Mouse (Mus musculus) liver, embryonic 13.5 days (tissue): ENCODE data around the gene Lsp1. TPM values are rescaled to one million over a fixed set of nuclear protein-coding genes. Genes with fewer than 3 reads are reported as not detected.

Experiments
- ATAC-seq: fragments of 200-750 bp; cut with Nextera tagmentation; 2 replicates; pipeline ENCODE4 v1.8.0; 2017; ENCODE audit warnings: low read depth, mild to moderate bottlenecking, moderate number of reproducible peaks, moderate library complexity
- DNase-seq: peaks from one replicate; pipeline ENCODE4 v3.0.0; 2022
- H3K27ac ChIP-seq: fragments of 300-500 bp; sonication (generic); 2 replicates; pipeline ENCODE4 v1.5.1; 2015; ENCODE audit warnings: moderate library complexity, mild to moderate bottlenecking, inconsistent platforms
- H3K27me3 ChIP-seq: fragments of 300-500 bp; sonication (generic); 2 replicates; pipeline ENCODE4 v1.6.1; 2015; ENCODE audit warnings: mild to moderate bottlenecking, inconsistent platforms
- H3K36me3 ChIP-seq: fragments of 300-500 bp; sonication (generic); 2 replicates; pipeline ENCODE4 v1.6.1; 2015; ENCODE audit warnings: mild to moderate bottlenecking, inconsistent platforms
- H3K4me1 ChIP-seq: fragments of 300-500 bp; sonication (generic); replicated peaks from 2 replicates; pipeline ENCODE4 v1.6.1; 2015; ENCODE audit warnings: inconsistent platforms
- H3K4me2 ChIP-seq: fragments of 300-500 bp; sonication (generic); 2 replicates; pipeline ENCODE4 v1.6.1; 2015; ENCODE audit warnings: inconsistent platforms, mild to moderate bottlenecking, moderate library complexity
- H3K4me3 ChIP-seq: fragments of 300-500 bp; sonication (generic); replicated peaks from 2 replicates; pipeline ENCODE4 v1.5.1; 2015; ENCODE audit warnings: mild to moderate bottlenecking, inconsistent platforms
- H3K9ac ChIP-seq: fragments of 300-500 bp; sonication (generic); 2 replicates; pipeline ENCODE4 v1.6.1; 2015; ENCODE audit warnings: mild to moderate bottlenecking, inconsistent platforms
- H3K9me3 ChIP-seq: fragments of 300-500 bp; sonication (generic); replicated peaks from 2 replicates; pipeline ENCODE4 v1.6.1; 2016; ENCODE audit warnings: inconsistent platforms
- WGBS: fragments of 180-500 bp; shearing (Covaris S2); methylation state at CpG from one replicate; pipeline ENCODE4 v1.1.7; 2015; ENCODE audit not compliant: insufficient replicate concordance; 5-methylcytosine and 5-hydroxymethylcytosine counted together
- polyA plus RNA-seq: library from polyadenylated mRNA; unstranded; fragments of >200 nt; fragmentation: Nextera tagmentation; extraction: Ambion mirVana; gene quantifications from 2 replicates; pipeline ENCODE4 v1.2.1, GENCODE M21; 2015

Gene Lsp1
- polyA plus RNA-seq, 1 experiment from 2014 or later: 15.5 TPM

DNA sequence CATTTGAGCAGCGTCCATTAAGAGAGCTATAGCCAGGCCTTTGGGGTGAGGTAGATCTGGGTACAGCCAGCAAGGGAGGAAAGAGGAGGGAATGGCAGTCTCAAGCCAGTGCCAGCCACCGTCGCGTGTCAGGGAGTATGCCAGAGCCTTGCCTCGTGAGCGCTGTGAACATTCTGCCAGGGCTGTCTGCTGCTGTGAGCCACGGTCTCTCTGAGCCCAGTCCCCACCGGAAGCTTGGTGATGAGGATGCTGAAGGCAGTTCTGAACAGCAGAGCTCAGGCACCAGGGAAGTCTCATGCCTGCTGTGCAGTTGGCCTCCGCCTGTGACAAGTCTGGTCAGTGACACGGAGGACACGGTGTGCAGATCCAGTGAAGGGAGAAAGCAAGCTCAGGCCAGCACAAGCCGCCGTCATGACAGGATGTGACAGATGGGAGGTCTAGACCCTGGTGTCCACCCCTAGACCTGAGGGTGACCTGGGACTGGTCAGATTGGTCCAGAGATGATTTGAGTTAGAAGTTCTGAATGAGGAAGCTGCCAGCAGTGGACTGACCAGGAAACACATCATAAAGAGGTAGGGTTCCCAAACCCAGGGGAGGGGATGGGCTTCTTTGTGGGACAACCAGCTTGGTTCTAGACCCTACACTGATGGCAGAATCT, 16.3 kb downstream of the Lsp1 start:
- Histone ChIP-seq H3K36me3 (no peaks in the 10 kb centered on the region), H3K4me2 (no peak overlapping the region)

DNA sequence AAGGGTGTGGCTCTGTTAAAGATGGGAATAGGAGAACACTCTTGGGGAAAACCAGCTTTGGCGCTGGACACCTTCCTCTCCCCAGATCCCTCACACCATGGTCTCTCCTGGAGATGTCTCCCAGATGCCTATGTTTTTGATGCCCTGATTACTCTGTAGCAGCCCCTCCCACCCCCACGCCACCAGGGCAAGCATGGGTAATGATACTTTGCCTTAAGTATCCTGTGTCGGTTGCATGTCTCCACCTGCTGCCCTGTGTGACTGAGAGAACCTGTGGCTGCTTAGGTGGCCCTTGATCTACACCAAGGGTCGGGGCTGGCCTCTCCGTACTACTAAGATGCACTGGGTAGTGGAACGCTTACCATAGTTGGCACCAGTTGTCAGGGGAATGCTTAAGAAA, 17.4 kb downstream of the Lsp1 start:
- Histone ChIP-seq H3K27ac (no peak overlapping the region), H3K9ac (no peak overlapping the region), H3K9me3 (no peaks in the 10 kb centered on the region), H3K27me3 (peaks cover 1% of the 10 kb centered on the region; the same call in 1 of the 2 replicates), H3K36me3 (no peaks in the 10 kb centered on the region), H3K4me3 (no peak overlapping the region), H3K4me2 (no peak overlapping the region), H3K4me1 (peaks cover 16% of the 10 kb centered on the region)
- 68% methylated on average over 6 of the region's 6 CpGs for WGBS
- DNase-seq (no peak), ATAC-seq (no peak)

More for the DNA sequence above, 16.3 kb downstream of the Lsp1 start:
- Histone ChIP-seq H3K9ac (no peak overlapping the region), H3K9me3 (no peaks in the 10 kb centered on the region), H3K27me3 (no peaks in the 10 kb centered on the region; the same call in 1 of the 2 replicates), H3K4me1 (peaks cover 14% of the 10 kb centered on the region), H3K27ac (no peak overlapping the region), H3K4me3 (no peak overlapping the region)
- 70% methylated on average over 13 of the region's 13 CpGs for WGBS
- DNase-seq (no peak), ATAC-seq (no peak)

DNA sequence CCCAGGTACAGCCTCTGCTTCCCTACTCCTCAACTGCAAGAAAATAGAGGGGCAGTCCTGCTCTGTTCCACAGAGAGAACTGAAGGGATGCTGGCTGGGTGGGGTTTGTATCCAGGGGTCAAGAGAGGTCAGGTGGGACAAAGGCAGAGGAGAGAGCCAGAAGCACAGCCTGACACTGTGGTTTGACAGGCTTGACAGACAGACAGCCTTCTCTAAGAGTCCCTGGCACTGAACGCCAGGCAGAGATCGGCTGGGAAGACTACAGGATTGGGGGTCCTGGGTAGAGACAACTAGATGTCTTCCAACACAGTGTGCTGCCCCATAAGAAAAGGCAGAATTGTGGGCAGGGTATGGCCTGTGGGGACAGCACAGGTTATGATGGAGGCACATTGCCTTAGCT, 18.0 kb downstream of the Lsp1 start:
- no peak for DNase-seq
- H3K4me3 ChIP-seq: no peak overlapping the region
- no peak overlapping the region for H3K9ac ChIP-seq
- no peak overlapping the region for H3K4me2 ChIP-seq
- no peak for ATAC-seq
- peaks cover 16% of the 10 kb centered on the region for H3K4me1 ChIP-seq
- no peak overlapping the region for H3K27ac ChIP-seq
- 63% methylated on average over 2 of the region's 2 CpGs for WGBS
- peaks cover 4% of the 10 kb centered on the region; the same call in 1 of the 2 replicates for H3K27me3 ChIP-seq
- H3K36me3 ChIP-seq: no peaks in the 10 kb centered on the region
- H3K9me3 ChIP-seq: no peaks in the 10 kb centered on the region

DNA sequence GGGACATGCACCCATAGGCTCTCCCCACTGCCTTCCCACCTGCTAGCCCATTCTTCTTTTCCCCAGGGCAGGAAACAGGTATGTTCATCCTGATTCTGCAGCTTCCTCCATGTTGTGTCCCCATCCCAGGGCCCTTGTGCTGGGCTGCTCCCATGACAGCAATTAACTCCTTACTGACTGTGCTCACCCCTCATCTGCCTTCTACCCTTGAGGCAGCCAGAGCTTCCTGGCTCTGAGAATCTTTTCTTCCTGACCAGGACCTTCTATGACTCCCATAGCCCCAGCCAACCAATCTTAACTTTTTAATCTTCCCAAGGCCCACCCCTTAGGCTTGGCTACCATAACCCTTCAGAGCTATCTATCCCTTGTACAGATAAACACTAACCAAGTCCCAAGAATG, 18.7 kb downstream of the Lsp1 start:
- no peak for ATAC-seq
- Histone ChIP-seq H3K27me3 (peaks cover 4% of the 10 kb centered on the region; the same call in 1 of the 2 replicates), H3K9me3 (no peaks in the 10 kb centered on the region), H3K4me1 (peaks cover 16% of the 10 kb centered on the region), H3K4me3 (no peak overlapping the region), H3K4me2 (no peak overlapping the region), H3K27ac (no peak overlapping the region), H3K36me3 (no peaks in the 10 kb centered on the region), H3K9ac (no peak overlapping the region)
- no peak for DNase-seq

DNA sequence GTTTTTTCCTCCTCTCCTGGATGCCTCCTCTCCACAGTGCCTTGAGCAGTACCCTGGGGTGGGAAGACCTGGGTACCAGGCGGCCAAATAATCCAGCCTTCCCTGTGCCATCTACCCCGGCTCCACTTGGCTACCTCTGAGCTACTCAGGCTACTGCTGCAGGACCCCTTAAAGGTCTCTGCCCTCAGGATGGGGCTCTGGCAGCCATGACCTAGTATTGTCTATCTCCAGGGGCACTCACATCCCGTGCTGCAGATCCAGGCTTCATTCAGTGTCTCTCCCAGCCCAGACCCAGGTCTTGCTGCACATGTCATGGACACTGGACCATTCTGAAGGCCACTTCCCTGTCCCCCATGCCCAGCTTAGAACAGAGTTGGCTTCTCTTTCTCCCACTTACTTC, 19.3 kb downstream of the Lsp1 start:
- Histone ChIP-seq H3K4me1 (peaks cover 16% of the 10 kb centered on the region), H3K27ac (no peak overlapping the region), H3K9ac (no peak overlapping the region)

DNA sequence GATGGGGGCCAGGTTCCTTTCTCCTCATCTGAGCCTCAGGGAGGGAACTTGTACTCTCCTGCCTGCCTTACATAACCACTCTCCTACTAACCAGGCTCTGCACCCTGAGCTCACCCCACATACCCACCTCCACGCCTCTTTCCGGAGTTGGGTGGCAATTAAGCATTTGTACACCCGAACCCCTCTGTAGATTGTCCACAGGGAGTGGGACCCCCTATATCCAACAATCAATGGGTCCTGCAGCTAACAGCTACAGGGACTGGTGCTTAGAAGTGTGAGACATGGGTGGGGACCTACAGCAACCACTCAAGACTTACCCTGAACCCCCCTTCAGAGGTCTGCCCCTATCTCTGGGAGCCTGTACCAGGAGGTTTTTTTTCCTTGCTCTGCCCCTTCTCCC, 20.1 kb downstream of the Lsp1 start:
- H3K4me2 ChIP-seq: no peak overlapping the region
- H3K4me3 ChIP-seq: no peak overlapping the region
- H3K4me1 ChIP-seq: peaks cover 16% of the 10 kb centered on the region
- H3K27ac ChIP-seq: peak overlapping the region; percentile 73; the same call in 1 of the 2 replicates
- ATAC-seq: no peak
- no peaks in the 10 kb centered on the region for H3K9me3 ChIP-seq
- peaks cover 6% of the 10 kb centered on the region; the same call in 1 of the 2 replicates for H3K27me3 ChIP-seq
- 60% methylated on average over 3 of the region's 3 CpGs for WGBS
- H3K9ac ChIP-seq: no peak overlapping the region
- H3K36me3 ChIP-seq: no peaks in the 10 kb centered on the region
- DNase-seq: no peak

More for the DNA sequence above, 19.3 kb downstream of the Lsp1 start:
- H3K9me3 ChIP-seq: no peaks in the 10 kb centered on the region
- no peaks in the 10 kb centered on the region for H3K36me3 ChIP-seq
- ATAC-seq (no peak), DNase-seq (no peak)
- no peak overlapping the region for H3K4me2 ChIP-seq
- peaks cover 4% of the 10 kb centered on the region; the same call in 1 of the 2 replicates for H3K27me3 ChIP-seq
- H3K4me3 ChIP-seq: no peak overlapping the region
- WGBS: 59% methylated on average over 3 of the region's 3 CpGs

DNA sequence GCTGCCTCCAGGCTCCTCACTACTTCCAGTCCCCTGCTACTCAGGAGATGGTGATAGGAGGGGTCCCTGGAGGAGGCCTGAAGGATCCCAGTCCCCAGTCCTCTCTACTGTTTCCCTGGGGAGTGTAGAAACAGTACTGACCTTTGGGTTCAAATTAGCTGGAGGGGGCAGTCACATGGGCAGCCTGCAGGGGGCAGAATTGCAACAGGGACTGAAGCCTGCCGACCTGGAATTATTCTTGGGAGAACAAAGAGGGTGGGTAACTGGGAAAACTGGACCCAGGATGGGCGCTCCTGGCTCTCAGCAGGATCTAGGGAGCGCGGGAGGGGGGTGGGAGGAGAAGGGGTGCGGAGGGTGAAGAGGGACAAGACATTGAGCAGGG, 20.6 kb downstream of the Lsp1 start:
- Histone ChIP-seq H3K4me1 (peaks cover 16% of the 10 kb centered on the region), H3K36me3 (no peaks in the 10 kb centered on the region), H3K27me3 (peaks cover 8% of the 10 kb centered on the region; the same call in 1 of the 2 replicates), H3K9ac (peak overlapping the region; percentile 39; the same call in 1 of the 2 replicates), H3K4me2 (peak overlapping the region; percentile 41), H3K27ac (peak overlapping the region; percentile 73), H3K9me3 (no peaks in the 10 kb centered on the region), H3K4me3 (no peak overlapping the region)
- 15% methylated on average over 5 of the region's 5 CpGs for WGBS
- DNase-seq (peak; percentile 30), ATAC-seq (peak; percentile 15; the same call in 1 of the 2 replicates)

DNA sequence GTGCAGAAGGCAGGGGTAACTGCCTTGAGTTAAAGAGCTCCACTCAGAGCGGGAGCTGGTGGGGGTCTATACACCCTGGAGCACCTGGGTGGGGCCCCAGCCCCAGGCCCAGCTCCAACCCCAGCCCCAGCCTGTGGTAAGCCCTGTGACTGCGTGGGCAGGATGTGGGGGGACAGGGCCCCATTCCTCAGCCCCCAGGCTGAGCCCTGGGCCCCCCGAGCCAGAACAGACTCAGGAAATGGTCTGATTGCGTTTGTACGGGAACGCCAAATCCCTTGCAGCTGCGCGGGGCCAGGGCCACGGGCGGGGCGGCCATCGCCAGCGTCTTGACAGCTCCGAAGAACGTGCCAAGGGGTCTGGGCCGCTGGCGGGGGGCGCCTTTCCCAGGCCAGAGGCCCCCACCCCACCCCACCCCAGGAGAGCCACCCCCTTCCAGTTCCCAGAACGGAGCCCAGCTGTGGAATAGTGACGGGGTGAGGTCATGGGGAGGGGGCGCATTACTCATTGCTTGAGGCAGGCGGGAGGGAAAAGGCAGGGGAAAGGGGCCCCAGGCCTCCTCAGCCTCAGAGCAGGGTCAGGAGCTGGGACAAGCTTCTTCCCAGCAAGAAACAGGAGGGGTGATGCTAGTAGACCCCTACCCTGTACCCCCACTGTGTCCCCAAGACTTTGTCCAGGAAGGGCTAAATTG, 21.1 kb downstream of the Lsp1 start:
- Histone ChIP-seq H3K4me3 (no peak overlapping the region), H3K4me1 (peaks cover 16% of the 10 kb centered on the region), H3K9ac (peak overlapping the region; percentile 39; the same call in 1 of the 2 replicates), H3K9me3 (no peaks in the 10 kb centered on the region), H3K36me3 (no peaks in the 10 kb centered on the region), H3K27me3 (peaks cover 8% of the 10 kb centered on the region; the same call in 1 of the 2 replicates), H3K4me2 (peak overlapping the region; percentile 41), H3K27ac (peak overlapping the region; percentile 73)
- DNase-seq: no peak
- peak; percentile 24 for ATAC-seq
- WGBS: 11% methylated on average over 22 of the region's 22 CpGs

DNA sequence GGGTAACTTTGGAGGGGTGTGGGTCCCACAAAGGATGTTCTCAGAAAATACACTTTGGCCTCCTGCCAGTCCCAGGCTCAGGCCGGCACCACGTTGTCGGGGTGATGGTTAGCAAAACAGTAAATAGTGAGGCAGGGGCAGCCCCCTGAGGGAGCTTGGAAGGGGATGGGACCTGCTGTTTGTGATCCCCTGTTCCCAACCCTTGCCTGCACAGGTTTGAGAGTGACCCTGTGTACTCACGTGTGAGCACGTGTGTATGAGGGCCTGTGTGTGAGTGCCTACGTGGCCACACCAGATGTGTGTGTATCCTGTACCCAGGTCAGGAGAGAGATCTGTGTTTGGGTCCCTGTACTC, 21.6 kb downstream of the Lsp1 start:
- ATAC-seq: 0 out of 2 replicates have a peak, but pooled peaks have one; percentile 14
- Histone ChIP-seq H3K4me1 (peaks cover 16% of the 10 kb centered on the region), H3K9me3 (no peaks in the 10 kb centered on the region)

DNA sequence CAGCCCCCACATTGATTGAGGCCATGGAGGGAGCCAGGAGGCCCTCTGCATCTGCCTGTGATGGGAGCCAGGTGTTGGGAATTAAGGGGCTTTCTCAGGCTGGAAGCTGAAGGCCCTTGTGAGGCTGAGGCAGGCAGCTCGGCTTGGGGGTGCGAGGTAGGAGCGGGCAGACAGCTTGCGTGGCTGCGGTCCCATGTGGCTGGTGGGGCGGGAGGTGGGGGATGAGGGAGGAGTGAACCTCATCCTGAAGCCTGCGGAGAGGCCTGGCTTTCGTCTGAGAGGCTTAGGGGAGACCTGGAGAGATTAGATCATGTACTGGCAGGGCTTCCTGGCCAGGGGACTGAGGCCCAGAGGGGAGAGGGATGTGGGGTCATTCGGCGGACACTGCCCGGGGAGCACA, 22.5 kb downstream of the Lsp1 start:
- peaks cover 8% of the 10 kb centered on the region; the same call in 1 of the 2 replicates for H3K27me3 ChIP-seq
- no peak for DNase-seq
- no peaks in the 10 kb centered on the region for H3K9me3 ChIP-seq
- H3K9ac ChIP-seq: no peak overlapping the region
- WGBS: 59% methylated on average over 11 of the region's 11 CpGs
- no peak overlapping the region for H3K4me3 ChIP-seq
- H3K4me1 ChIP-seq: peaks cover 20% of the 10 kb centered on the region
- no peak for ATAC-seq
- peak overlapping the region; percentile 73; the same call in 1 of the 2 replicates for H3K27ac ChIP-seq
- no peaks in the 10 kb centered on the region for H3K36me3 ChIP-seq
- no peak overlapping the region for H3K4me2 ChIP-seq

More for the DNA sequence above, 21.6 kb downstream of the Lsp1 start:
- 45% methylated on average over 6 of the region's 6 CpGs for WGBS
- Histone ChIP-seq H3K36me3 (no peaks in the 10 kb centered on the region), H3K27me3 (peaks cover 8% of the 10 kb centered on the region; the same call in 1 of the 2 replicates), H3K4me3 (no peak overlapping the region), H3K27ac (peak overlapping the region; percentile 73), H3K4me2 (peak overlapping the region; percentile 41; the same call in 1 of the 2 replicates), H3K9ac (no peak overlapping the region)
- DNase-seq: no peak

DNA sequence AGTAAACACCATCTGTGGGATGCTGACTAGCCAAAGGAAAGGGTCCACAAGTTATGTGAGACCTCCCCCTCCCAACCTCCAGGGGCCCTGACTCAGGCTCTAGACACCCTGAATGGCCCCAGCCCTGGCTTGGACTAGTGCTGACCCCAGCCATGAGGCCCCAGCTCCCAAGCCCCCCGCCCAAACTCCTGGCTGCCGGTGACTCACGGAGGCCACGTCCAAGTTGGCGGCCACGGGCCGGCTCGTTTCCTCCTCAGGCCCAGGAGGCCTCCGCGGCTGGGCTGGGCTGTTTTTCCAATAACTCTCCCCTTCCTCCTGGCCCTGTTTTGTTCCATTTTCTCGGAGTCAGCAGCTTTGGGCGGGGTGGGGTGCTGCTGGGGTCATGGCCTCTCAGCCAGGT, 24.2 kb downstream of the Lsp1 start:
- H3K4me2 ChIP-seq: no peak overlapping the region
- H3K27ac ChIP-seq: no peak overlapping the region
- H3K9me3 ChIP-seq: no peaks in the 10 kb centered on the region
- H3K27me3 ChIP-seq: peaks cover 8% of the 10 kb centered on the region; the same call in 1 of the 2 replicates
- H3K4me1 ChIP-seq: peaks cover 20% of the 10 kb centered on the region
- no peaks in the 10 kb centered on the region for H3K36me3 ChIP-seq
- H3K4me3 ChIP-seq: no peak overlapping the region
- no peak for DNase-seq
- no peak overlapping the region for H3K9ac ChIP-seq
- ATAC-seq: no peak
- WGBS: 48% methylated on average over 12 of the region's 12 CpGs
